Mouse (Mus musculus): Measurements from ENCODE around the gene Tceal7. TPM values are rescaled to one million over a fixed set of nuclear protein-coding genes. Genes with fewer than 3 reads are reported as not detected.
A peak's percentile ranks its signal among the peaks of the same experiment; 100 is the strongest.
"Not testable (repeated sequence)": the region's sequence is repeated elsewhere in the genome, so short reads cannot be mapped to it uniquely, and the experiment has no call there.

The Tceal7 gene
- 5.2 and 6.1 TPM in 2 replicates for polyA plus RNA-seq (2015; fragmentation: Nextera tagmentation; extraction: Ambion mirVana)

- not testable (repeated sequence) for H3K9ac ChIP-seq (replicated peaks; ENCODE audit: low read length); H3K9me3 ChIP-seq (ENCODE audit: low read length); H3K36me3 ChIP-seq (ENCODE audit: insufficient read depth, low read length); H3K27ac ChIP-seq (ENCODE audit: low read length); H3K4me1 ChIP-seq (ENCODE audit: insufficient read depth, low read length); H3K27me3 ChIP-seq (ENCODE audit: insufficient read depth, low read length)
- 42% methylated on average over 9 of the region's 67 CpGs for WGBS
- ATAC-seq (ENCODE audit: low FRiP score, low TSS enrichment): peak; percentile 93
- Histone ChIP-seq H3K4me3 (ENCODE audit: low read length) (peak within 1 kb of the TSS; percentile 40), H3K4me2 (replicated peaks; ENCODE audit: low read depth, low read length) (peak within 1 kb of the TSS; percentile 44)
Measured at GRCm38 (mm10) chrX:136214729-136215677, at the start of gene Tceal7, which contains the start of gene Bex1. Gene Tceal7, plus strand, starts transcription at chrX:136214779. Gene Bex1, minus strand, starts transcription at chrX:136215513.

- Histone ChIP-seq H3K27me3 (ENCODE audit: insufficient read depth, low read length) (peaks cover 6% of the 10 kb centered on the region; the same call in 1 of the 2 replicates), H3K9ac (replicated peaks; ENCODE audit: low read length) (0 out of 2 replicates have a peak overlapping the region, but pooled peaks have one; percentile 26), H3K9me3 (ENCODE audit: low read length) (no peaks in the 10 kb centered on the region), H3K4me1 (ENCODE audit: insufficient read depth, low read length) (0 out of 2 replicates have a peak, but pooled peaks cover 3% of the 10 kb centered on the region), H3K36me3 (ENCODE audit: insufficient read depth, low read length) (peaks cover 7% of the 10 kb centered on the region; the same call in 1 of the 2 replicates), H3K4me3 (ENCODE audit: low read length) (peak overlapping the region; percentile 67), H3K27ac (ENCODE audit: low read length) (no peak overlapping the region), H3K4me2 (replicated peaks; ENCODE audit: low read depth, low read length) (peak overlapping the region; percentile 50)
- WGBS: 65% methylated on average over 10 of the region's 10 CpGs
- no peak for ATAC-seq (ENCODE audit: low FRiP score, low TSS enrichment)
Measured at GRCm38 (mm10) chrX:136170625-136171024, 44.0 kb upstream of the Tceal7 start.

GRCm38 (mm10) chrX:136171189-136172117 is 43.1 kb upstream of the Tceal7 start:
- peak overlapping the region; percentile 67 for H3K4me3 ChIP-seq (ENCODE audit: low read length)
- ATAC-seq (ENCODE audit: low FRiP score, low TSS enrichment): peak; percentile 82
- peak overlapping the region; percentile 50 for H3K4me2 ChIP-seq (replicated peaks; ENCODE audit: low read depth, low read length)
- H3K36me3 ChIP-seq (ENCODE audit: insufficient read depth, low read length): peaks cover 7% of the 10 kb centered on the region; the same call in 1 of the 2 replicates
- H3K9ac ChIP-seq (replicated peaks; ENCODE audit: low read length): peak overlapping the region; percentile 81
- H3K9me3 ChIP-seq (ENCODE audit: low read length): no peaks in the 10 kb centered on the region
- 0 out of 2 replicates have a peak, but pooled peaks cover 3% of the 10 kb centered on the region for H3K4me1 ChIP-seq (ENCODE audit: insufficient read depth, low read length)
- peak overlapping the region; percentile 82 for H3K27ac ChIP-seq (ENCODE audit: low read length)
- peaks cover 5% of the 10 kb centered on the region; the same call in 1 of the 2 replicates for H3K27me3 ChIP-seq (ENCODE audit: insufficient read depth, low read length)
- 23% methylated on average over 24 of the region's 24 CpGs for WGBS

- Histone ChIP-seq H3K4me3 (ENCODE audit: low read length) (peak within 1 kb of the TSS; percentile 67), H3K9ac (replicated peaks; ENCODE audit: low read length) (peak within 1 kb of the TSS; percentile 81), H3K27me3 (ENCODE audit: insufficient read depth, low read length) (peaks cover 3% of the 10 kb centered on the region; the same call in 1 of the 2 replicates), H3K9me3 (ENCODE audit: low read length) (no peaks in the 10 kb centered on the region), H3K4me2 (replicated peaks; ENCODE audit: low read depth, low read length) (peak within 1 kb of the TSS; percentile 52), H3K36me3 (ENCODE audit: insufficient read depth, low read length) (peaks cover 7% of the 10 kb centered on the region; the same call in 1 of the 2 replicates), H3K4me1 (ENCODE audit: insufficient read depth, low read length) (0 out of 2 replicates have a peak, but pooled peaks cover 3% of the 10 kb centered on the region), H3K27ac (ENCODE audit: low read length) (peak within 1 kb of the TSS; percentile 82)
- peak; percentile 97 for ATAC-seq (ENCODE audit: low FRiP score, low TSS enrichment)
- WGBS: 20% methylated on average over 10 of the region's 10 CpGs
Measured at GRCm38 (mm10) chrX:136172118-136172551, 42.4 kb upstream of the Tceal7 start, which contains the start of gene Tceal8. Gene Tceal8, minus strand, starts transcription at chrX:136172342.

- no peak for ATAC-seq (ENCODE audit: low FRiP score, low TSS enrichment)
- Histone ChIP-seq H3K27ac (ENCODE audit: low read length) (0 out of 2 replicates have a peak overlapping the region, but pooled peaks have one; percentile 36), H3K27me3 (ENCODE audit: insufficient read depth, low read length) (peaks cover 3% of the 10 kb centered on the region; the same call in 1 of the 2 replicates), H3K9me3 (ENCODE audit: low read length) (no peaks in the 10 kb centered on the region), H3K4me2 (replicated peaks; ENCODE audit: low read depth, low read length) (peak overlapping the region; percentile 52), H3K9ac (replicated peaks; ENCODE audit: low read length) (peak overlapping the region; percentile 29; the same call in 1 of the 2 replicates), H3K36me3 (ENCODE audit: insufficient read depth, low read length) (peaks cover 7% of the 10 kb centered on the region; the same call in 1 of the 2 replicates), H3K4me1 (ENCODE audit: insufficient read depth, low read length) (0 out of 2 replicates have a peak, but pooled peaks cover 3% of the 10 kb centered on the region), H3K4me3 (ENCODE audit: low read length) (peak overlapping the region; percentile 67)
- 23% methylated on average over 10 of the region's 10 CpGs for WGBS
Measured at GRCm38 (mm10) chrX:136172786-136173185, 41.8 kb upstream of the Tceal7 start.

GRCm38 (mm10) chrX:136180897-136181553 is 33.6 kb upstream of the Tceal7 start:
- 29% methylated on average over 11 of the region's 11 CpGs for WGBS
- Histone ChIP-seq H3K27ac (ENCODE audit: low read length) (no peak overlapping the region), H3K4me1 (ENCODE audit: insufficient read depth, low read length) (no peaks in the 10 kb centered on the region), H3K36me3 (ENCODE audit: insufficient read depth, low read length) (no peaks in the 10 kb centered on the region), H3K4me2 (replicated peaks; ENCODE audit: low read depth, low read length) (no peak overlapping the region), H3K27me3 (ENCODE audit: insufficient read depth, low read length) (peaks cover 21% of the 10 kb centered on the region; the same call in 1 of the 2 replicates), H3K9ac (replicated peaks; ENCODE audit: low read length) (no peak overlapping the region), H3K4me3 (ENCODE audit: low read length) (no peak overlapping the region), H3K9me3 (ENCODE audit: low read length) (no peaks in the 10 kb centered on the region)
- ATAC-seq (ENCODE audit: low FRiP score, low TSS enrichment): no peak

- no peak for ATAC-seq (ENCODE audit: low FRiP score, low TSS enrichment)
- H3K4me1 ChIP-seq (ENCODE audit: insufficient read depth, low read length): no peaks in the 10 kb centered on the region
- H3K9ac ChIP-seq (replicated peaks; ENCODE audit: low read length): no peak overlapping the region
- H3K36me3 ChIP-seq (ENCODE audit: insufficient read depth, low read length): no peaks in the 10 kb centered on the region
- H3K9me3 ChIP-seq (ENCODE audit: low read length): no peaks in the 10 kb centered on the region
- WGBS: 63% methylated on average over 1 of the region's 1 CpGs
- no peak overlapping the region for H3K4me3 ChIP-seq (ENCODE audit: low read length)
- no peak overlapping the region for H3K4me2 ChIP-seq (replicated peaks; ENCODE audit: low read depth, low read length)
- no peak overlapping the region for H3K27ac ChIP-seq (ENCODE audit: low read length)
- H3K27me3 ChIP-seq (ENCODE audit: insufficient read depth, low read length): peaks cover 18% of the 10 kb centered on the region; the same call in 1 of the 2 replicates
Measured at GRCm38 (mm10) chrX:136183107-136183506, 31.5 kb upstream of the Tceal7 start.

- ATAC-seq (ENCODE audit: low FRiP score, low TSS enrichment): no peak
- H3K27me3 ChIP-seq (ENCODE audit: insufficient read depth, low read length): peaks cover 4% of the 10 kb centered on the region; the same call in 1 of the 2 replicates
- H3K4me2 ChIP-seq (replicated peaks; ENCODE audit: low read depth, low read length): no peak overlapping the region
- H3K4me1 ChIP-seq (ENCODE audit: insufficient read depth, low read length): no peaks in the 10 kb centered on the region
- no peak overlapping the region for H3K4me3 ChIP-seq (ENCODE audit: low read length)
- no peak overlapping the region for H3K9ac ChIP-seq (replicated peaks; ENCODE audit: low read length)
- H3K36me3 ChIP-seq (ENCODE audit: insufficient read depth, low read length): no peaks in the 10 kb centered on the region
- 77% methylated on average over 16 of the region's 16 CpGs for WGBS
- H3K9me3 ChIP-seq (ENCODE audit: low read length): 0 out of 2 replicates have a peak, but pooled peaks cover 2% of the 10 kb centered on the region
- H3K27ac ChIP-seq (ENCODE audit: low read length): no peak overlapping the region
Measured at GRCm38 (mm10) chrX:136195193-136195944, 19.2 kb upstream of the Tceal7 start.

Data from kidney, embryonic 16.5 days (tissue).